ENCODE assay signal across 9 mouse cellular contexts in the genomic region with DNA sequence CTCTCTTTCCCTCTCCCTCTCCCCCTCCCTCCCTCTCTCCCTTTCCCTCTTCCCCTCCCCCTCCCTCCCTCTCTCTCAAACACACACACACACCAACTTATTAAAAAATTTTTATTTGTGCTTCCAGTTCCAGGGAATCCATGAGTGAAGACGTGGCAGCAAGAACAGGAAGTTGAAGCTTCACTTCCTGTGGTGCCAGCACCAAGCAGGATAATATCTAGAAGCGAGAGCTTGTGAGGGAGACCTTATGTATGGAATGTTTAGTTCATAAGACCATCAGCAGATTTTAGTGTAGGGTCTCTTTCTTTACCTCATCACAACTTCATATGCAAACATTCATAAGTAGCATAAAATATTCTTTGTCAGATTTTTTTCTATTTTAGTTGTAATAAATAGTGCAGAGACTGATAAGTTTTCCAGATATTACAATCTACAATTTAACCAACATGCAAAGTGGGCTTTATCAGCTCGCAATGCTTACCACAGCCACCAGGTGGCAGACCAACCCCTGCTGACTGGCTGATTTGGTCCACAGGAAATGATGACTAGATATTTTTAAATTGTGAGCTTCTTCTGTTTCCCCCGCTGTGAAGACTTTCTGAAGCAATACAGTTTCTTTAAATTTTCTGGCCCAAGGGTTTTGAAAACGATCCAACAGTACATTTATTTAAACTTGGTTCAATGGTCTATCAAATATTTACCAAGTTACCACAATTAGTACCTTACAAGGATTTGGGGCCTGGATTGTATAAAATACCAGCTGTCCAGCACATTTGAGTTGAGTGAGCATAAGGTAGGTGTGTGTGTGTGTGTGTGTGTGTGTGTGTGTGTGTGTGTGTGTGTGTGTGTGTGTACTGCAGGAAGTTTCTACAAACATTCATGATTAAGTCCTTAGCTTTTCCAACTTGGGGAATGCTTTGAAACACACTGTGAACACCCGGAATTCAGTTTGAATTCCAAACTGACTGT. TPM values are rescaled to one million over a fixed set of nuclear protein-coding genes. Genes with fewer than 3 reads are reported as not detected.
A peak's percentile ranks its signal among the peaks of the same experiment; 100 is the strongest.
DNase-seq lines count a peak whose midpoint lies in the region; ATAC-seq and TF ChIP-seq lines count a peak whose summit lies in the region.
"Had no signal": no experiment of that assay in that cellular context is flagged by ENCODE, and none has a peak within 500 bp of the region (broad histone marks: within the 10 kb centered on the region; RNA-seq: fewer than 3 reads in every experiment).

No protein-coding gene starts in this region.

- no peak overlapping the region for H3K27ac ChIP-seq in limb, embryonic 11.5 days (replicated peaks; ENCODE audit: low read depth, low read length)
- peak overlapping the region; percentile 66 for H3K27ac ChIP-seq in stomach, postnatal 0 days (replicated peaks)

- WGBS in limb, embryonic 11.5 days = 19% methylated on average over 6 of the region's 6 CpGs
- WGBS in stomach, postnatal 0 days = 9% methylated on average over 6 of the region's 6 CpGs

- H3K4me1 ChIP-seq in limb, embryonic 11.5 days (ENCODE audit: control insufficient read depth, insufficient read depth, low read length) = no peaks in the 10 kb centered on the region
- peaks cover 2% of the 10 kb centered on the region; the same call in 1 of the 2 replicates for H3K4me1 ChIP-seq in stomach, postnatal 0 days (replicated peaks; ENCODE audit: control insufficient read depth, insufficient read depth)

- no peaks in the 10 kb centered on the region for H3K9me3 ChIP-seq in limb, embryonic 11.5 days (ENCODE audit: control insufficient read depth, low read length)
- no peaks in the 10 kb centered on the region for H3K9me3 ChIP-seq in stomach, postnatal 0 days (ENCODE audit: control insufficient read depth, low read length)

- H3K4me3 ChIP-seq in limb, embryonic 11.5 days (ENCODE audit: low read depth, low read length) = no peak overlapping the region
- H3K4me3 ChIP-seq in stomach, postnatal 0 days (ENCODE audit: low read depth, low read length) = no peak overlapping the region
- H3K4me3 ChIP-seq: erythroblast, embryonic 14.5 days had no signal

- no peaks in the 10 kb centered on the region for H3K36me3 ChIP-seq in limb, embryonic 11.5 days (ENCODE audit: control insufficient read depth, insufficient read depth, low read length)
- H3K36me3 ChIP-seq in stomach, postnatal 0 days (ENCODE audit: control insufficient read depth, insufficient read depth, low read length) = no peaks in the 10 kb centered on the region

- DNase-seq in urinary bladder, adult 18-20 months (ENCODE audit: low spot score in 2 of 2) = peak; percentile 60 to 66
- no peak for DNase-seq in urinary bladder, adult 2 months (ENCODE audit: low spot score)
- peak; percentile 85 to 88 for DNase-seq in cerebellum, postnatal 10 days
- peak; percentile 63 to 66 for DNase-seq in gastrocnemius, adult 8-10 months (ENCODE audit: low spot score in 2 of 2)
- DNase-seq in kidney, adult 18-20 months = peak; percentile 89
- peak; percentile 82 for DNase-seq in limb, embryonic 11.5 days (ENCODE audit: low spot score)
- peak; percentile 72 to 86 for DNase-seq in natural killer cell, adult 2 months (ENCODE audit: low spot score in 2 of 2)
- DNase-seq in stomach, postnatal 0 days (ENCODE audit: low spot score) = peak; percentile 78

- no peak overlapping the region for H3K9ac ChIP-seq in limb, embryonic 11.5 days (ENCODE audit: low read length)
- H3K9ac ChIP-seq in stomach, postnatal 0 days (ENCODE audit: low read length) = no peak overlapping the region

- no peak for ATAC-seq in limb, embryonic 11.5 days (ENCODE audit: insufficient number of reproducible peaks, low FRiP score, low TSS enrichment, low read depth)
- no peak for ATAC-seq in stomach, postnatal 0 days (ENCODE audit: low FRiP score, low TSS enrichment)

- no peaks in the 10 kb centered on the region for H3K27me3 ChIP-seq in limb, embryonic 11.5 days (ENCODE audit: control insufficient read depth, insufficient read depth, low read length)
- H3K27me3 ChIP-seq in stomach, postnatal 0 days (ENCODE audit: control insufficient read depth, insufficient read depth, low read length) = no peaks in the 10 kb centered on the region

- peak; percentile 44 for TF ChIP-seq EP300 in stomach, postnatal 0 days (optimal IDR thresholded peaks at IDR 0.05)

- no peak overlapping the region for H3K4me2 ChIP-seq in limb, embryonic 11.5 days (ENCODE audit: low read depth, severe bottlenecking)
- H3K4me2 ChIP-seq in stomach, postnatal 0 days (replicated peaks; ENCODE audit: low read depth) = no peak overlapping the region

- peak; percentile 94 for TF ChIP-seq CTCF in stomach, postnatal 0 days (IDR thresholded peaks at IDR 0.05; ENCODE audit: low read depth)

RNA-seq across cellular contexts. Expression of gene Rpia, which starts 19.8 kb away (rescaled TPM):
- 24.8 and 27.8 TPM in 2 replicates for polyA plus RNA-seq in urinary bladder, adult 2 months (2012; rRNA removed)
- 10 to 100 TPM; 17.4 to 21.3 (median 20.4) TPM for total RNA-seq in gastrocnemius, adult 8-10 months (2022)
- 1.5 and 2.0 TPM in 2 replicates for polyA plus RNA-seq in limb, embryonic 11.5 days (2014; fragmentation: Nextera tagmentation; extraction: Ambion mirVana)
- 2.4 and 2.6 TPM in 2 replicates for polyA plus RNA-seq in stomach, postnatal 0 days (2015; fragmentation: Nextera tagmentation; extraction: Ambion mirVana)

RNA-seq across cellular contexts. Expression of gene Eif2ak3, which starts 32.5 kb away (rescaled TPM):
- polyA plus RNA-seq in urinary bladder, adult 2 months (2012; rRNA removed) = 15.6 and 16.3 TPM in 2 replicates
- 1 to 10 TPM; 2.6 to 3.5 (median 3.3) TPM for total RNA-seq in gastrocnemius, adult 8-10 months (2022)
- polyA plus RNA-seq in limb, embryonic 11.5 days (2014; fragmentation: Nextera tagmentation; extraction: Ambion mirVana) = 8.2 and 8.7 TPM in 2 replicates
- polyA plus RNA-seq in stomach, postnatal 0 days (2015; fragmentation: Nextera tagmentation; extraction: Ambion mirVana) = 6.7 and 7.6 TPM in 2 replicates
